Mouse (Mus musculus) hindbrain, embryonic 15.5 days (tissue): ENCODE data around the gene Slc4a10. TPM values are rescaled to one million over a fixed set of nuclear protein-coding genes. Genes with fewer than 3 reads are reported as not detected.
A peak's percentile ranks its signal among the peaks of the same experiment; 100 is the strongest.

Experiments
- ATAC-seq: fragments of 200-750 bp; cut with Nextera tagmentation; 2 replicates; pipeline ENCODE4 v1.8.0; 2017; ENCODE audit warnings: low read depth, moderate number of reproducible peaks, moderate TSS enrichment; ENCODE audit not compliant: low FRiP score
- H3K27ac ChIP-seq: fragments of 300-500 bp; sonication (generic); replicated peaks from 2 replicates; pipeline ENCODE4 v1.5.1; 2015; ENCODE audit warnings: mild to moderate bottlenecking, inconsistent platforms
- H3K27me3 ChIP-seq: fragments of 300-500 bp; sonication (generic); 2 replicates; pipeline ENCODE4 v1.6.1; 2015; ENCODE audit warnings: control low read depth, inconsistent platforms
- H3K36me3 ChIP-seq: fragments of 300-500 bp; sonication (generic); 2 replicates; pipeline ENCODE4 v1.6.1; 2015; ENCODE audit warnings: control low read depth, inconsistent platforms
- H3K4me1 ChIP-seq: fragments of 300-500 bp; sonication (generic); replicated peaks from 2 replicates; pipeline ENCODE4 v1.6.1; 2015; ENCODE audit warnings: control low read depth, inconsistent platforms
- H3K4me2 ChIP-seq: fragments of 300-500 bp; sonication (generic); 2 replicates; pipeline ENCODE4 v1.6.1; 2015; ENCODE audit warnings: moderate library complexity, mild to moderate bottlenecking, inconsistent platforms
- H3K4me3 ChIP-seq: fragments of 300-500 bp; sonication (generic); 2 replicates; pipeline ENCODE4 v1.5.1; 2015; ENCODE audit warnings: mild to moderate bottlenecking, inconsistent platforms
- H3K9ac ChIP-seq: fragments of 300-500 bp; sonication (generic); 2 replicates; pipeline ENCODE4 v1.6.1; 2015; ENCODE audit warnings: inconsistent platforms
- H3K9me3 ChIP-seq: fragments of 300-500 bp; sonication (generic); 2 replicates; pipeline ENCODE4 v1.6.1; 2016; ENCODE audit warnings: control low read depth, inconsistent platforms
- WGBS: fragments of 180-500 bp; shearing (Covaris S2); methylation state at CpG from one replicate; pipeline ENCODE4 v1.1.7; 2015; 5-methylcytosine and 5-hydroxymethylcytosine counted together
- polyA plus RNA-seq: library from polyadenylated mRNA; unstranded; fragments of >200 nt; fragmentation: Nextera tagmentation; extraction: Ambion mirVana; gene quantifications from 2 replicates; pipeline ENCODE4 v1.2.1, GENCODE M21; 2015

The Slc4a10 gene
- polyA plus RNA-seq, 1 experiment from 2014 or later = 24.5 TPM

GRCm38 (mm10) chr2:62129975-62130374 is 83.7 kb downstream of the Slc4a10 start:
- 93% methylated on average over 2 of the region's 2 CpGs for WGBS

GRCm38 (mm10) chr2:62134911-62135310 is 88.6 kb downstream of the Slc4a10 start:
- no peak overlapping the region for H3K9ac ChIP-seq
- H3K36me3 ChIP-seq = no peaks in the 10 kb centered on the region
- H3K27me3 ChIP-seq = no peaks in the 10 kb centered on the region
- H3K27ac ChIP-seq = no peak overlapping the region
- no peak for ATAC-seq
- H3K4me1 ChIP-seq = no peaks in the 10 kb centered on the region
- no peaks in the 10 kb centered on the region for H3K9me3 ChIP-seq
- WGBS = 38% methylated on average over 8 of the region's 8 CpGs
- H3K4me3 ChIP-seq = no peak overlapping the region
- H3K4me2 ChIP-seq = no peak overlapping the region

More at GRCm38 (mm10) chr2:62129975-62130374, 83.7 kb downstream of the Slc4a10 start:
- Histone ChIP-seq H3K9ac (no peak overlapping the region), H3K4me2 (no peak overlapping the region), H3K4me3 (no peak overlapping the region), H3K4me1 (no peaks in the 10 kb centered on the region), H3K36me3 (no peaks in the 10 kb centered on the region), H3K27ac (no peak overlapping the region), H3K27me3 (no peaks in the 10 kb centered on the region), H3K9me3 (no peaks in the 10 kb centered on the region)
- no peak for ATAC-seq

GRCm38 (mm10) chr2:62147636-62148035 is 101.4 kb downstream of the Slc4a10 start:
- no peaks in the 10 kb centered on the region for H3K27me3 ChIP-seq
- no peak overlapping the region for H3K4me2 ChIP-seq
- no peaks in the 10 kb centered on the region for H3K9me3 ChIP-seq
- no peak overlapping the region for H3K4me3 ChIP-seq
- no peaks in the 10 kb centered on the region for H3K4me1 ChIP-seq
- ATAC-seq = peak; percentile 79; the same call in 1 of the 2 replicates
- no peak overlapping the region for H3K27ac ChIP-seq
- no peaks in the 10 kb centered on the region for H3K36me3 ChIP-seq
- no peak overlapping the region for H3K9ac ChIP-seq
- WGBS = 58% methylated on average over 3 of the region's 3 CpGs

- Histone ChIP-seq H3K9me3 (no peaks in the 10 kb centered on the region), H3K4me3 (no peak overlapping the region), H3K9ac (no peak overlapping the region), H3K27me3 (no peaks in the 10 kb centered on the region), H3K4me2 (no peak overlapping the region), H3K36me3 (no peaks in the 10 kb centered on the region), H3K27ac (no peak overlapping the region), H3K4me1 (no peaks in the 10 kb centered on the region)
- ATAC-seq = no peak
Observed at GRCm38 (mm10) chr2:62149421-62149820, 103.2 kb downstream of the Slc4a10 start.

GRCm38 (mm10) chr2:62150830-62151229 is 104.6 kb downstream of the Slc4a10 start:
- H3K4me1 ChIP-seq = no peaks in the 10 kb centered on the region
- H3K4me3 ChIP-seq = no peak overlapping the region
- 74% methylated on average over 1 of the region's 1 CpGs for WGBS
- no peak overlapping the region for H3K9ac ChIP-seq
- no peak overlapping the region for H3K27ac ChIP-seq
- no peaks in the 10 kb centered on the region for H3K27me3 ChIP-seq
- no peak overlapping the region for H3K4me2 ChIP-seq
- H3K9me3 ChIP-seq = no peaks in the 10 kb centered on the region
- H3K36me3 ChIP-seq = no peaks in the 10 kb centered on the region
- ATAC-seq = no peak

- Histone ChIP-seq H3K4me1 (no peaks in the 10 kb centered on the region), H3K27me3 (no peaks in the 10 kb centered on the region), H3K36me3 (no peaks in the 10 kb centered on the region), H3K9me3 (no peaks in the 10 kb centered on the region), H3K4me3 (no peak overlapping the region), H3K9ac (no peak overlapping the region), H3K4me2 (no peak overlapping the region), H3K27ac (no peak overlapping the region)
- ATAC-seq = no peak
Observed at GRCm38 (mm10) chr2:62210109-62210508, 163.8 kb downstream of the Slc4a10 start.

- H3K9ac ChIP-seq = no peak overlapping the region
- no peaks in the 10 kb centered on the region for H3K9me3 ChIP-seq
- no peak for ATAC-seq
- H3K36me3 ChIP-seq = no peaks in the 10 kb centered on the region
- H3K4me3 ChIP-seq = no peak overlapping the region
- WGBS = 85% methylated on average over 5 of the region's 5 CpGs
- no peaks in the 10 kb centered on the region for H3K4me1 ChIP-seq
- no peaks in the 10 kb centered on the region for H3K27me3 ChIP-seq
- H3K4me2 ChIP-seq = no peak overlapping the region
- H3K27ac ChIP-seq = no peak overlapping the region
Observed at GRCm38 (mm10) chr2:62211106-62211505, 164.8 kb downstream of the Slc4a10 start.

- Histone ChIP-seq H3K27ac (no peak overlapping the region), H3K36me3 (no peaks in the 10 kb centered on the region), H3K4me3 (no peak overlapping the region), H3K4me2 (no peak overlapping the region), H3K9ac (no peak overlapping the region), H3K4me1 (no peaks in the 10 kb centered on the region), H3K9me3 (no peaks in the 10 kb centered on the region), H3K27me3 (no peaks in the 10 kb centered on the region)
- ATAC-seq = no peak
Observed at GRCm38 (mm10) chr2:62227563-62227962, 181.3 kb downstream of the Slc4a10 start.

- no peaks in the 10 kb centered on the region for H3K9me3 ChIP-seq
- 81% methylated on average over 2 of the region's 2 CpGs for WGBS
- ATAC-seq = no peak
- H3K27ac ChIP-seq = no peak overlapping the region
- no peaks in the 10 kb centered on the region for H3K4me1 ChIP-seq
- H3K4me3 ChIP-seq = no peak overlapping the region
- H3K36me3 ChIP-seq = no peaks in the 10 kb centered on the region
- no peak overlapping the region for H3K9ac ChIP-seq
- no peak overlapping the region for H3K4me2 ChIP-seq
- no peaks in the 10 kb centered on the region for H3K27me3 ChIP-seq
Observed at GRCm38 (mm10) chr2:62231271-62231670, 185.0 kb downstream of the Slc4a10 start.

- no peak for ATAC-seq
- Histone ChIP-seq H3K4me1 (no peaks in the 10 kb centered on the region), H3K27ac (no peak overlapping the region), H3K9ac (no peak overlapping the region), H3K9me3 (no peaks in the 10 kb centered on the region), H3K27me3 (no peaks in the 10 kb centered on the region), H3K4me2 (no peak overlapping the region), H3K4me3 (no peak overlapping the region), H3K36me3 (no peaks in the 10 kb centered on the region)
- WGBS = 34% methylated on average over 4 of the region's 4 CpGs
Observed at GRCm38 (mm10) chr2:62244167-62244566, 197.9 kb downstream of the Slc4a10 start.

GRCm38 (mm10) chr2:62268467-62268866 is 222.2 kb downstream of the Slc4a10 start:
- H3K36me3 ChIP-seq = no peaks in the 10 kb centered on the region; the same call in 1 of the 2 replicates
- no peak for ATAC-seq
- H3K4me2 ChIP-seq = no peak overlapping the region
- WGBS = 93% methylated on average over 9 of the region's 9 CpGs
- no peak overlapping the region for H3K4me3 ChIP-seq
- H3K9ac ChIP-seq = no peak overlapping the region
- no peaks in the 10 kb centered on the region for H3K4me1 ChIP-seq
- H3K9me3 ChIP-seq = no peaks in the 10 kb centered on the region
- H3K27ac ChIP-seq = no peak overlapping the region
- H3K27me3 ChIP-seq = no peaks in the 10 kb centered on the region

- Histone ChIP-seq H3K4me2 (no peak overlapping the region), H3K27ac (no peak overlapping the region), H3K4me1 (no peaks in the 10 kb centered on the region), H3K9me3 (no peaks in the 10 kb centered on the region), H3K27me3 (no peaks in the 10 kb centered on the region), H3K36me3 (no peaks in the 10 kb centered on the region; the same call in 1 of the 2 replicates), H3K4me3 (no peak overlapping the region), H3K9ac (no peak overlapping the region)
- ATAC-seq = no peak
- 65% methylated on average over 4 of the region's 4 CpGs for WGBS
Observed at GRCm38 (mm10) chr2:62271840-62272239, 225.6 kb downstream of the Slc4a10 start.

- Histone ChIP-seq H3K9me3 (no peaks in the 10 kb centered on the region), H3K27me3 (no peaks in the 10 kb centered on the region), H3K4me2 (no peak overlapping the region), H3K36me3 (no peaks in the 10 kb centered on the region), H3K27ac (no peak overlapping the region), H3K9ac (no peak overlapping the region), H3K4me1 (no peaks in the 10 kb centered on the region), H3K4me3 (no peak overlapping the region)
- no peak for ATAC-seq
- 92% methylated on average over 3 of the region's 3 CpGs for WGBS
Observed at GRCm38 (mm10) chr2:62278779-62279178, 232.5 kb downstream of the Slc4a10 start.
